Mouse (Mus musculus): Measurements from ENCODE around the gene Nmur1. TPM values are rescaled to one million over a fixed set of nuclear protein-coding genes. Genes with fewer than 3 reads are reported as not detected.
"Not testable (repeated sequence)": the region's sequence is repeated elsewhere in the genome, so short reads cannot be mapped to it uniquely, and the experiment has no call there.

Nmur1 gene
- polyA plus RNA-seq (2012; rRNA removed): 0.11 and 0.34 TPM in 2 replicates

DNA sequence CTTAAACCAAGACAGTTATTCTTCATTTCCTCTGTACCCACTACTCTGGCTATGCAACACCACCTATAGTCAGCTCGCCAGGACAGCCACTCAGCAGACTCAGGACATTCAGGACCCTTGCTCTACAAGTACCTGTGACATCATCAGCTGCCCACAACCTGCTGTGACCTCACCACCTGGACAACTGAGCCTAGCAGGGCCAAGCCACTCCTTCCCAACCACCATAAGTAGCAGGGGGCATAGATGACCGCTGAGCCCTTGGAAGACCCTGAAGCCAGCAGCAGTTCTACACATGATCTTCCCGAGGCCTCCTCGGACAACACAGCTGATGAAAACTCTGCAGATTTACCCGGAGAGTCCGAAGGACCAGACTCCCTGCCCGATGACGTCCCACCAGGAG lies at the start of gene Nmur1, which contains the start of gene Tex44:
Nmur1 (minus strand) TSS at position 101 of the 400 bp plus-strand sequence.
Tex44 (plus strand) TSS at position 202 of the 400 bp plus-strand sequence.
- no peak for TF ChIP-seq POLR2A (IDR thresholded peaks at IDR 0.05; ENCODE audit: low read depth, low read length)
- TF ChIP-seq CTCF (IDR thresholded peaks at IDR 0.05; ENCODE audit: extremely low read depth, insufficient read depth, insufficient read length, insufficient replicate concordance): no peak
- Histone ChIP-seq H3K27ac (ENCODE audit: insufficient read depth, low read length) (no peak within 1 kb of the TSS), H3K4me1 (ENCODE audit: control insufficient read depth, insufficient read depth, insufficient read length) (no peaks in the 10 kb centered on the region; the same call in 1 of the 2 replicates), H3K27me3 (ENCODE audit: control insufficient read depth, insufficient read depth, low read length) (no peaks in the 10 kb centered on the region), H3K36me3 (ENCODE audit: control insufficient read depth, insufficient read depth, low read length) (no peaks in the 10 kb centered on the region), H3K4me3 (ENCODE audit: extremely low read depth, insufficient read depth, insufficient read length) (no peak within 1 kb of the TSS)
- WGBS: 93% methylated on average over 8 of the region's 8 CpGs
- DNase-seq (ENCODE audit: low read depth in 1 of 2, low spot score in 2 of 2): no peak

GRCm38 (mm10) chr1:86473109-86473760 lies 47.2 kb upstream of the Nmur1 start:
- no peak overlapping the region for H3K27ac ChIP-seq (ENCODE audit: insufficient read depth, low read length)
- H3K4me1 ChIP-seq (ENCODE audit: control insufficient read depth, insufficient read depth, insufficient read length): peaks cover 10% of the 10 kb centered on the region
- 82% methylated on average over 18 of the region's 18 CpGs for WGBS

DNA sequence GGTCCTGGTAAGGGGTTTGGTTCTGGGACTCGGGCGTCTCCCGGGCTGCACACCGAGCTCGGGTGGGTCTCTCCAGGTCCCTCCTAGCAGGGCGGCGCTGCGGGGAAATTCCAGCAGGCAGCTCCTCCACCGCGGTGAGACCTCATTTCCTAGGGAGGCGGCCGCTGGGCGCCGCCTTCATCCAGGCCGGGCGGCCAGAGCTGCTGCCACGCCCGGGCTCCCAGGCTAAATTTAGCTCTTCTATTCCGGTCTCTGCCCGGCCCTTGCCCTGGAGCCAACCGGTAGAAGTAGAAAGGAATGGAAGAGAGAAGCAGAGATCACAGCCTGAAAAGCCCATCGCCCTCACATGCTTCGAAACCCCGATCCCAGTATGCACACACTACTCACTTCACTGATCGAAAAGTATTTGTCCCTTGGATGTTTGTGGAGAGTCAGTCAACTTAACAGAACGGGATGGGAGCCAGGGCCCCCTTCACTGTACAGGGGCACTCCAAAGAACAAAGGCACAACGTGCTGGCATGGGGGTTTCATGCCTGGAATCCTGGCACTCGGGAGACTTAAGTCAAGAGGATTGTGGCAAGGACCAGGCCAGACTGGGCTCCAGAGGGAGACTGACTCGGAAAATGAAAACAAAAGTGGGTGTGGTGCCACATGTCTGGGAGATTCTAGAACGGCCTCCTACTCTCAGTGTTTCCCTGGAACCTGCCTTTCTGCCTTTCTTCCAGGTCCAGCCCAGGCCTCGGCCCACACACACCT lies 46.3 kb upstream of the Nmur1 start:
- WGBS: 18% methylated on average over 31 of the region's 31 CpGs

More at GRCm38 (mm10) chr1:86473109-86473760, 47.2 kb upstream of the Nmur1 start:
- H3K27me3 ChIP-seq (ENCODE audit: control insufficient read depth, insufficient read depth, low read length): no peaks in the 10 kb centered on the region
- no peaks in the 10 kb centered on the region for H3K36me3 ChIP-seq (ENCODE audit: control insufficient read depth, insufficient read depth, low read length)
- TF ChIP-seq CTCF (IDR thresholded peaks at IDR 0.05; ENCODE audit: extremely low read depth, insufficient read depth, insufficient read length, insufficient replicate concordance): no peak
- TF ChIP-seq POLR2A (IDR thresholded peaks at IDR 0.05; ENCODE audit: low read depth, low read length): no peak
- no peak for DNase-seq (ENCODE audit: low read depth in 1 of 2, low spot score in 2 of 2)
- no peak overlapping the region for H3K4me3 ChIP-seq (ENCODE audit: extremely low read depth, insufficient read depth, insufficient read length)

GRCm38 (mm10) chr1:86471504-86471961 lies 45.5 kb upstream of the Nmur1 start:
- H3K27ac ChIP-seq (ENCODE audit: insufficient read depth, low read length); H3K4me3 ChIP-seq (ENCODE audit: extremely low read depth, insufficient read depth, insufficient read length); H3K36me3 ChIP-seq (ENCODE audit: control insufficient read depth, insufficient read depth, low read length); H3K27me3 ChIP-seq (ENCODE audit: control insufficient read depth, insufficient read depth, low read length): not testable (repeated sequence)
- TF ChIP-seq CTCF (IDR thresholded peaks at IDR 0.05; ENCODE audit: extremely low read depth, insufficient read depth, insufficient read length, insufficient replicate concordance): peak; percentile 24; the same call in 1 of the 2 replicates
- WGBS: 68% methylated on average over 11 of the region's 11 CpGs
- peak in 1 of 2 experiments; percentile 35 for DNase-seq (ENCODE audit: low read depth in 1 of 2, low spot score in 2 of 2)
- peaks cover 10% of the 10 kb centered on the region for H3K4me1 ChIP-seq (ENCODE audit: control insufficient read depth, insufficient read depth, insufficient read length)

More for the DNA sequence above, 46.3 kb upstream of the Nmur1 start:
- H3K4me1 ChIP-seq (ENCODE audit: control insufficient read depth, insufficient read depth, insufficient read length): peaks cover 10% of the 10 kb centered on the region
- H3K27ac ChIP-seq (ENCODE audit: insufficient read depth, low read length): peak overlapping the region; percentile 36
- H3K36me3 ChIP-seq (ENCODE audit: control insufficient read depth, insufficient read depth, low read length): no peaks in the 10 kb centered on the region
- TF ChIP-seq CTCF (IDR thresholded peaks at IDR 0.05; ENCODE audit: extremely low read depth, insufficient read depth, insufficient read length, insufficient replicate concordance): no peak
- TF ChIP-seq POLR2A (IDR thresholded peaks at IDR 0.05; ENCODE audit: low read depth, low read length): no peak
- 0 out of 2 replicates have a peak overlapping the region, but pooled peaks have one; percentile 3 for H3K4me3 ChIP-seq (ENCODE audit: extremely low read depth, insufficient read depth, insufficient read length)
- no peaks in the 10 kb centered on the region for H3K27me3 ChIP-seq (ENCODE audit: control insufficient read depth, insufficient read depth, low read length)
- DNase-seq (ENCODE audit: low read depth in 1 of 2, low spot score in 2 of 2): no peak

DNA sequence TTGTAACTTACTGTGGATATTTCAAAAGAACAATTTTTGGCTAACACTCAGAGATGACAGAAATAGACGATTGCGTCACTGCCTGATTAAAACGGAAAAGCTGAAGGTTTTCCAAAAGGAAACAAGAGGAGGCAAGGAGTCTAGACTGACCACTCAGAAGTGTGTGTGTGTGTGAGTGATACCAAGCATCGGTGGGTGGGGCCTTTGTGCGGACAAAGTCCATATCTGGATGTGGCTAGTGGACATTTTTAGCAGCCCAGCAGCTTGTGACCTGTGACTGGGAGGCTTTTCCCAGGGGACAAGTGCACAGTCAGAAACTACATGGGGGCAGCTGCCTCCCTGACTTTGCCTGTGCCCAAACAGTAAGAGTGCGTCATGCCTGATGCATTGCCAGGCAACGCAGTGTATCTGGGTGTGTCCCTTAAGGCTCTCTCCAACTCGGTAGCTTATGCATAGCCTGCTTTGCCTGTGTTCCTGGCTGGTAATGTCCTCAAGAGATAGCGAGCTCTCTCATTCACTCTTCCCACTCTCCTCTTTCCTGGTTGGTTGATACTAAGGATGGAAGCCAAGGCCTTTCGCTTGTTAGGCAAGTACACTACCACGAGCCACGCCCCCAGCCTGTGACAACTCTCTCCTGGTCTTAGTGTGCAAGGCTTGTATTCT lies 44.6 kb upstream of the Nmur1 start:
- peak overlapping the region; percentile 6 for H3K27ac ChIP-seq (ENCODE audit: insufficient read depth, low read length)
- no peak overlapping the region for H3K4me3 ChIP-seq (ENCODE audit: extremely low read depth, insufficient read depth, insufficient read length)
- H3K27me3 ChIP-seq (ENCODE audit: control insufficient read depth, insufficient read depth, low read length): no peaks in the 10 kb centered on the region
- WGBS: 53% methylated on average over 12 of the region's 12 CpGs
- H3K4me1 ChIP-seq (ENCODE audit: control insufficient read depth, insufficient read depth, insufficient read length): peaks cover 10% of the 10 kb centered on the region
- DNase-seq (ENCODE audit: low read depth in 1 of 2, low spot score in 2 of 2): peak in 1 of 2 experiments; percentile 37
- no peaks in the 10 kb centered on the region for H3K36me3 ChIP-seq (ENCODE audit: control insufficient read depth, insufficient read depth, low read length)
- TF ChIP-seq POLR2A (IDR thresholded peaks at IDR 0.05; ENCODE audit: low read depth, low read length) (no peak), CTCF (IDR thresholded peaks at IDR 0.05; ENCODE audit: extremely low read depth, insufficient read depth, insufficient read length, insufficient replicate concordance) (no peak)

DNA sequence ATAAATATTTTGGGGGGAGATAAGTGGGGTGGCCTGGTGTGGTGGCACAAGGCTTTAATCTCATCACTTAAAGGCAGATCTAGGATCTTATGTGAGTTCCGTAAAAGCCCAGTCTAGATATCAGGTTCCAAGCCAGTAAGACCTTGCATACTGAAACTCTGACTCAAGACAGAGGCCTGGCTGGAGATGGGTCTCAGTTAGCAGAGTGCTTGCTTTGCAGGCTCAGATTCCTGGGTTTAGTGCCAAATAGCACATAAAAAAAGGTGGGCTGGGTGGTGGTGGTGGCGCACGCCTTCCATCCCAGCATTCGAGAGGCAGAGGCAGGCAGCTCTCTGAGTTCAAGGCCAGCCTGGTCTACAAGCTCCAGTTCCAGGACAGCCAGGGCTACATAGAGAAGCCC lies 43.8 kb upstream of the Nmur1 start:
- DNase-seq (ENCODE audit: low read depth in 1 of 2, low spot score in 2 of 2): no peak
- no peaks in the 10 kb centered on the region for H3K36me3 ChIP-seq (ENCODE audit: control insufficient read depth, insufficient read depth, low read length)
- no peak overlapping the region for H3K4me3 ChIP-seq (ENCODE audit: extremely low read depth, insufficient read depth, insufficient read length)
- WGBS: 98% methylated on average over 4 of the region's 4 CpGs
- no peaks in the 10 kb centered on the region for H3K27me3 ChIP-seq (ENCODE audit: control insufficient read depth, insufficient read depth, low read length)
- TF ChIP-seq CTCF (IDR thresholded peaks at IDR 0.05; ENCODE audit: extremely low read depth, insufficient read depth, insufficient read length, insufficient replicate concordance) (no peak), POLR2A (IDR thresholded peaks at IDR 0.05; ENCODE audit: low read depth, low read length) (no peak)
- peaks cover 10% of the 10 kb centered on the region for H3K4me1 ChIP-seq (ENCODE audit: control insufficient read depth, insufficient read depth, insufficient read length)
- no peak overlapping the region for H3K27ac ChIP-seq (ENCODE audit: insufficient read depth, low read length)

All from spleen, adult 2 months (tissue).